Mouse (Mus musculus): ENCODE data around the gene Ercc2. TPM values are rescaled to one million over a fixed set of nuclear protein-coding genes. Genes with fewer than 3 reads are reported as not detected.

Gene Ercc2
- polyA plus RNA-seq, 1 experiment = 28.5 TPM

- no peak overlapping the region for H3K4me3 ChIP-seq (ENCODE audit: low read depth, low read length)
- H3K4me1 ChIP-seq (ENCODE audit: control insufficient read depth, insufficient read depth, low read length) = no peaks in the 10 kb centered on the region
- TF ChIP-seq EP300 (IDR thresholded peaks at IDR 0.05; ENCODE audit: insufficient read depth, low read depth, low read length) (no peak), CTCF (IDR thresholded peaks at IDR 0.05; ENCODE audit: low read depth, low read length) (no peak), POLR2A (IDR thresholded peaks at IDR 0.05; ENCODE audit: insufficient read depth, low read length) (no peak)
- H3K9ac ChIP-seq (ENCODE audit: low read depth, poor library complexity, severe bottlenecking) = peak overlapping the region; percentile 19
- H3K27me3 ChIP-seq (ENCODE audit: control insufficient read depth, insufficient read depth, low read length, poor library complexity, severe bottlenecking) = no peaks in the 10 kb centered on the region
- H3K36me3 ChIP-seq (ENCODE audit: control insufficient read depth, insufficient read depth, low read length, poor library complexity, severe bottlenecking) = peaks cover 7% of the 10 kb centered on the region
- no peaks in the 10 kb centered on the region for H3K9me3 ChIP-seq (replicated peaks; ENCODE audit: control insufficient read depth, insufficient read depth, low read length, poor library complexity, severe bottlenecking)
- H3K27ac ChIP-seq (ENCODE audit: insufficient read depth, low read length) = no peak overlapping the region
Measured at GRCm38 (mm10) chr7:19357381-19358375, 24.1 kb upstream of the Ercc2 start.

- no peak overlapping the region for H3K27ac ChIP-seq (ENCODE audit: insufficient read depth, low read length)
- H3K4me3 ChIP-seq (ENCODE audit: low read depth, low read length) = peak overlapping the region; percentile 58
- peak overlapping the region; percentile 19 for H3K9ac ChIP-seq (ENCODE audit: low read depth, poor library complexity, severe bottlenecking)
- H3K27me3 ChIP-seq (ENCODE audit: control insufficient read depth, insufficient read depth, low read length, poor library complexity, severe bottlenecking) = no peaks in the 10 kb centered on the region
- peaks cover 1% of the 10 kb centered on the region for H3K4me1 ChIP-seq (ENCODE audit: control insufficient read depth, insufficient read depth, low read length)
- H3K9me3 ChIP-seq (replicated peaks; ENCODE audit: control insufficient read depth, insufficient read depth, low read length, poor library complexity, severe bottlenecking) = no peaks in the 10 kb centered on the region
- no peak for TF ChIP-seq POLR2A (IDR thresholded peaks at IDR 0.05; ENCODE audit: insufficient read depth, low read length)
- no peak for TF ChIP-seq CTCF (IDR thresholded peaks at IDR 0.05; ENCODE audit: low read depth, low read length)
- no peak for TF ChIP-seq EP300 (IDR thresholded peaks at IDR 0.05; ENCODE audit: insufficient read depth, low read depth, low read length)
- H3K36me3 ChIP-seq (ENCODE audit: control insufficient read depth, insufficient read depth, low read length, poor library complexity, severe bottlenecking) = peaks cover 4% of the 10 kb centered on the region
Measured at GRCm38 (mm10) chr7:19358634-19359033, 23.2 kb upstream of the Ercc2 start.

GRCm38 (mm10) chr7:19359299-19359891 is 22.4 kb upstream of the Ercc2 start, which contains the start of the genes Cd3eap and Ppp1r13l:
Gene Cd3eap, minus strand, starts transcription at chr7:19359483.
Gene Ppp1r13l, plus strand, starts transcription at chr7:19359749.
- no peaks in the 10 kb centered on the region for H3K9me3 ChIP-seq (replicated peaks; ENCODE audit: control insufficient read depth, insufficient read depth, low read length, poor library complexity, severe bottlenecking)
- peaks cover 1% of the 10 kb centered on the region for H3K4me1 ChIP-seq (ENCODE audit: control insufficient read depth, insufficient read depth, low read length)
- H3K27ac ChIP-seq (ENCODE audit: insufficient read depth, low read length) = no peak within 1 kb of the TSS
- H3K27me3 ChIP-seq (ENCODE audit: control insufficient read depth, insufficient read depth, low read length, poor library complexity, severe bottlenecking) = no peaks in the 10 kb centered on the region
- TF ChIP-seq EP300 (IDR thresholded peaks at IDR 0.05; ENCODE audit: insufficient read depth, low read depth, low read length) (no peak), POLR2A (IDR thresholded peaks at IDR 0.05; ENCODE audit: insufficient read depth, low read length) (peak; percentile 22), CTCF (IDR thresholded peaks at IDR 0.05; ENCODE audit: low read depth, low read length) (no peak)
- peak within 1 kb of the TSS; percentile 78 for H3K4me3 ChIP-seq (ENCODE audit: low read depth, low read length)
- H3K9ac ChIP-seq (ENCODE audit: low read depth, poor library complexity, severe bottlenecking) = peak within 1 kb of the TSS; percentile 19
- H3K36me3 ChIP-seq (ENCODE audit: control insufficient read depth, insufficient read depth, low read length, poor library complexity, severe bottlenecking) = peaks cover 4% of the 10 kb centered on the region

- no peaks in the 10 kb centered on the region for H3K27me3 ChIP-seq (ENCODE audit: control insufficient read depth, insufficient read depth, low read length, poor library complexity, severe bottlenecking)
- peaks cover 1% of the 10 kb centered on the region for H3K4me1 ChIP-seq (ENCODE audit: control insufficient read depth, insufficient read depth, low read length)
- no peak overlapping the region for H3K27ac ChIP-seq (ENCODE audit: insufficient read depth, low read length)
- peaks cover 4% of the 10 kb centered on the region for H3K36me3 ChIP-seq (ENCODE audit: control insufficient read depth, insufficient read depth, low read length, poor library complexity, severe bottlenecking)
- H3K9me3 ChIP-seq (replicated peaks; ENCODE audit: control insufficient read depth, insufficient read depth, low read length, poor library complexity, severe bottlenecking) = no peaks in the 10 kb centered on the region
- H3K9ac ChIP-seq (ENCODE audit: low read depth, poor library complexity, severe bottlenecking) = peak overlapping the region; percentile 19
- no peak for TF ChIP-seq EP300 (IDR thresholded peaks at IDR 0.05; ENCODE audit: insufficient read depth, low read depth, low read length)
- TF ChIP-seq POLR2A (IDR thresholded peaks at IDR 0.05; ENCODE audit: insufficient read depth, low read length) = no peak
- TF ChIP-seq CTCF (IDR thresholded peaks at IDR 0.05; ENCODE audit: low read depth, low read length) = no peak
- H3K4me3 ChIP-seq (ENCODE audit: low read depth, low read length) = peak overlapping the region; percentile 78
Measured at GRCm38 (mm10) chr7:19359892-19360641, 21.7 kb upstream of the Ercc2 start.

GRCm38 (mm10) chr7:19360944-19361343 is 20.9 kb upstream of the Ercc2 start:
- no peaks in the 10 kb centered on the region for H3K9me3 ChIP-seq (replicated peaks; ENCODE audit: control insufficient read depth, insufficient read depth, low read length, poor library complexity, severe bottlenecking)
- H3K4me3 ChIP-seq (ENCODE audit: low read depth, low read length) = peak overlapping the region; percentile 87
- TF ChIP-seq EP300 (IDR thresholded peaks at IDR 0.05; ENCODE audit: insufficient read depth, low read depth, low read length) = no peak
- no peak for TF ChIP-seq POLR2A (IDR thresholded peaks at IDR 0.05; ENCODE audit: insufficient read depth, low read length)
- TF ChIP-seq CTCF (IDR thresholded peaks at IDR 0.05; ENCODE audit: low read depth, low read length) = no peak
- H3K9ac ChIP-seq (ENCODE audit: low read depth, poor library complexity, severe bottlenecking) = peak overlapping the region; percentile 61
- H3K27me3 ChIP-seq (ENCODE audit: control insufficient read depth, insufficient read depth, low read length, poor library complexity, severe bottlenecking) = no peaks in the 10 kb centered on the region
- H3K36me3 ChIP-seq (ENCODE audit: control insufficient read depth, insufficient read depth, low read length, poor library complexity, severe bottlenecking) = peaks cover 4% of the 10 kb centered on the region
- H3K4me1 ChIP-seq (ENCODE audit: control insufficient read depth, insufficient read depth, low read length) = peaks cover 1% of the 10 kb centered on the region
- H3K27ac ChIP-seq (ENCODE audit: insufficient read depth, low read length) = no peak overlapping the region

All from ES-Bruce4 (cell line).